Mouse (Mus musculus) cerebellum, postnatal 25 days (tissue): ENCODE data around the gene Mxra7.
A peak's percentile ranks its signal among the peaks of the same experiment; 100 is the strongest.
"Not testable (repeated sequence)": the region's sequence is repeated elsewhere in the genome, so short reads cannot be mapped to it uniquely, and the experiment has no call there.

Source experiments
- DNase-seq, 2 experiments: peaks; one replicate each; pipeline ENCODE4 v3.0.0; 2021; ENCODE audit warnings: mixed read lengths in 2 of 2

Mxra7 gene

DNA sequence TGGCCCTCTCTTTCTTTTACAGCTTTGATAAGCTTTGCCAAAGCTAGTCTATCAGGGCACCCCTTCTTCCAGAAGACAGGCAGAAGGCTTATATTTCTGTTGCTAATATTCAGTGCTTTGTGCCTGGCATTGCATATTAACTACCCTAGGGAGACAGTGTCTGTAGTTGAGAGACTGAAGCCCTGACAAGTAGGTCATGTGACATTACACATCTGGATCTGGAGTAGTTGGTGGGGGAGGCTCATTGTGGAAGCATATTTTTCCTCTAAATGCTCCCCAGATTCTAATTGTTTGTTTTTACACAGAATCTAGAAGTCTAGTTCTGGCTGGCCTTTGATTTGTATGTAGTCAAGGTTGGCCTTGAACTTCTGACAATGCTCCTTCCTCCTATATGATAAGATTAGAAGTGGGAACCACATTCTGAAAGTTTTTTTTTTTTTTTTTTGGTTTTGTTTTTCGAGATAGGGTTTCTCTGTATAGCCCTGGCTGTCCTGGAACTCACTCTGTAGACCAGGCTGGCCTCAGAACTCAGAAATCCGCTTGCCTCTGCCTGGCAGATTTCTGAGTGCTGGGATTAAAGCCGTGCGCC lies 18.8 kb upstream of the Mxra7 start:
- no peak for DNase-seq

DNA sequence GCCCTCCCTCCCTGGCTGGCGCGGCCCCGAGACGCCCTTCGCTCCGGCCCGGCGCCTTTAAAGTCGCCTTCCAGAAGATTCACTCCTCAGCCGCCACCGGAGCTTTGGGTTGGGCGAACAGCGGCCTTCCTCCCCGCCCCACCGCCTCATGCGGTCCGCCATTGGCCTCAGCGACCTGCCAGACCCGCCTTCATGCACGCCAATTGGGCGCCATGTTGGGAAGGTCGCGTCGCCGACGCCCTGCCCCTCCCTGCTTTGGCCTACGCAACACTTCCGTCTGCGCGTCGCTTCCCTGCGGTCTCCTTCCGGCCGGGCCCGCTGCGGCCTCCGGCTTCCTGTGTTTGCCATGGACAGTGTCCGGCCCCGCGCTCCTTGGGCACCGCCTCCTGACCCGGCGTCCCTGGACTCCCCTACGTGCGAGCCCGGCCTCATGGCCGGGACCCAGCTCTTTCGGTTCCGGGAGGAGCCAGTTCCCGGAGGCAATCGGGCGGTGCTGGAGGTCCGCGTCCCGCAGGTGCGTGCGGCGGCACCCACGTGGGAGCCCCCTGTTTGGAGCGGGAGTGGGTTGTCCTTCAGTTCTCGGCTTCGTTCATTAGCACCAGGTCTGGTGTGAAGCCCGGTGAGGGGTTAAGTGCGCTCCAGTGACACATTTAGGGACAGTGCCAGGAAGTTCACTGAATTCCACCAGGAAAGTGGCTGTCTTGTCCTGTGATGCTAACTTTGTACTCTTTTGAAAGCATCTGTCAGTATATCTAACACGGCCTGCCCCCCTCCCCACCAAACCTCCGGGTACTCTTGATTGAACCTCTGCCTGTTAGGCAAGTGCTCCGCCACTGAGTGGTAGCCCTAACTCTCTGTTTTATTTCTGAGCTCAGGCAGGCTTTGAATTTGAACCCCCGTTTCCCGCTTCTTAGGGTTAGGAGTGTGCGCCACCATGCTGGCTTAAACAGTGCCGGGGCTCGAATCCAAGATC lies 15.7 kb upstream of the Mxra7 start, which contains the start of the genes Mettl23 and Jmjd6:
TSS of gene Mettl23 (plus strand) at position 18 of the 973 bp plus-strand sequence.
TSS of gene Jmjd6 (minus strand) at position 189 of the 973 bp plus-strand sequence.
- DNase-seq: peak; percentile 97 to 98

GRCm38 (mm10) chr11:116842531-116843260 lies 14.8 kb upstream of the Mxra7 start:
- DNase-seq: peak; percentile 79 to 84

- no peak for DNase-seq
These were observed 12.9 kb upstream of the Mxra7 start for GRCm38 (mm10) chr11:116840748-116841147.

- DNase-seq: no peak
These were observed 11.8 kb upstream of the Mxra7 start for GRCm38 (mm10) chr11:116839601-116840000.

DNA sequence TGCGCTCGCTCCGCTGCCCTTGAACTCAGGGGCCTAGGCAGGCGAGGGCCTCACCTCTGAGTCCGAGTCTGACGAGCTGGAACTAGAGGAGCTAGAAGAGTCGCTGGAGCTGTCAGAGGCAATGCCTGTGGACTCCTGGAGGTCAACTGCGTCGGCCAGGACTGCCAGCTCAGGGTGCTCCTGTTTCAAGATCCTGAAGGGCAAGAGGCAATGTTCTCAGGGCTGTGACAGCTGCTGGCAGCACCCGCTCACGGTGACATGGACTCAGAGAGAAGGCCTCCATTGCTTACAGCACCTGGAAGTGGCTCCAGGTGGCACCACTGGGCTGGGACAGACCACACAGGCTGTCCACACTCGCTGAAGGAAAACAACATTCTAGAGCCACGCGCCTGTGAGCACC lies 11.1 kb upstream of the Mxra7 start:
- no peak for DNase-seq

- DNase-seq: no peak
These were observed 9.6 kb upstream of the Mxra7 start for GRCm38 (mm10) chr11:116837441-116837840.

- no peak for DNase-seq
These were observed 8.4 kb upstream of the Mxra7 start for GRCm38 (mm10) chr11:116836283-116836682.

- DNase-seq: no peak
These were observed 7.1 kb upstream of the Mxra7 start for GRCm38 (mm10) chr11:116834954-116835353.

DNA sequence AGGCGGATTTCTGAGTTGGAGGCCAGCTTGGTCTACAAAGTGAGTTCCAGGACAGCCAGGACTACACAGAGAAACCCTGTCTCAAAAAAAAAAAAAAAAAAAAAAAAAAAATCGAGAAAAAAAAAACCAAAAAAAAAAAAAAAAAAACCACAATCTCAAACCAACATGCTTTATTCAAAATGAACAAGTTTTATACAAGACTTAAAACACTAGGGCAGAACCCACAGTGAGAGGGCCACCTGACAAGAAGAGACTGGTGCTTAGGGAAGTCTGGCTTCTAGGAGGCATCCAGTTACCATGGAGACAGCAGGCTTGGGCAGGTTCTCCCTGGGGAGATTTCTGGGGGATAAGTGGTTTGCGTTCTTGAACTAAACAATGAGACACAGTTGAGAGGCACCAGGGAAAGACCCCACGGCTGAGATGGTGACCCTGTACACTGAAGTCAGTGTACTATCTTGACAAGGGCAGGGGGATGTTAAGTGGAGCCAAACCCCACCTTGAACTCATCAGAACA lies 4.4 kb upstream of the Mxra7 start:
- DNase-seq: no peak

DNA sequence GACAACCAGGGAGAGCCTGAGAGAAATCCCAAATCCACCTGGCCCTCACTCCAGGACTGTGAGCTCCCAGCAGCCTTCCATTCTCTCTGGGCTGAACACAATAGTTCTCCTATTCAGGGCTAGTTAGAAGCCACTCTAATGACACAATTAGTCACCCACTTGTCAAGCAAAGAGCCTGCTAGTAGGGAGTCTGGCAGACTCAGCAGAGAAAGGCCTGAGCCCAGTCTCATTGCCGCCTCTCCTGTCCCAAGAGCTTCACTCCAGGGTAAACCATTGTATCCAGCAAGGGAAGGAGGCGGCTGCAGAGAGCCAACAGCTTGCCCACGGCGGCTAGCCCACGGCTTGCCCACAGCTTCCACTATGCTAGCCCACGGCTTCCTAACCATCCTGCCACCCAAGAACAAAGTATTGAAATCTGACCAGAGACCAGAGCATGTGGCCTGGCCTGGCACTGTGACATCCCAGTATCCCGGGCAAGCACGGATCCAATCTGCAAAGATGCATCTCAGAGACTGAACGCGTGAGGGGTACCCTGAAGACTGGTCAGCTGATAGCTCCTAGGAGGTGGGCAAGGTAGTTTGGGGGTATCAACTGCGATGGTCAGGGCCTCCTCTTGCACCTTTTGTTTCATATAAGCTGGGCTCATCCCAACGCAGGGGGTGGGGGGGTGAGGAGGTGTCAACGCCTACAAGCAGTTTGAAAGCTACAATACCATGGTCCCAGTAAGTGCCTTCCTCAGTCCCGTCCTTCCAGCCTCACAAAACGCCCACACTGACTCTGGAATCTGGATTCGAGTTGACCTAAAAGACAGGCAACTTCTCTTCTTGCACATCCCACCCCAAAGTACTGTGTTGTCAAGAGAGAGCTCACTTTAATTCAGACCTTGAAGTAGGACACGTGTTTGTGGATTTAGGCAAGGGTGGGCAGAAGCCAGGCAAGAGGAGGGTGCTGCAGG lies 1.0 kb downstream of the Mxra7 start:
- peak in 1 of 2 experiments; percentile 40 for DNase-seq

- DNase-seq: no peak
These were observed 2.6 kb downstream of the Mxra7 start for GRCm38 (mm10) chr11:116825230-116825629.

GRCm38 (mm10) chr11:116823885-116824284 lies 4.0 kb downstream of the Mxra7 start:
- not testable (repeated sequence) for DNase-seq

GRCm38 (mm10) chr11:116823255-116823654 lies 4.6 kb downstream of the Mxra7 start:
- no peak for DNase-seq

DNA sequence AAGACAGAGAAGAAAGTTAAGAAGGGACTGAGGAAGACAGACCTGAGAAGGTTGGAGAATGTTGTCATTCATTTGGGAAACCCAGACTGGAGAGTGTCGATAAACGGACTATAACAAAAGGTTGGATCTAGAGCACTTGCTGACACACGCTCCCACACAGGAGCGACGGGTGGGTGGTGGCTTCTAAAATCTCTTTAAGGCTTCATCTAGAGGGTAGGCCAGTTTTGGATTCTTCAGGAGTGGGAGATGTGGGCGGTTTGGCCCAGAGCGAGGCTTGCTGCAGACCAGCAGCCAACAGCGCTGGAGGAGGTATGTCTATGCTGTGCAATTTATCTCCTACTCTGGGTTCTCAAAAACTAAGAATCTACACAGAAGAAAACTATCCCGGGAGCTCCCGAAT lies 5.2 kb downstream of the Mxra7 start:
- no peak for DNase-seq

DNA sequence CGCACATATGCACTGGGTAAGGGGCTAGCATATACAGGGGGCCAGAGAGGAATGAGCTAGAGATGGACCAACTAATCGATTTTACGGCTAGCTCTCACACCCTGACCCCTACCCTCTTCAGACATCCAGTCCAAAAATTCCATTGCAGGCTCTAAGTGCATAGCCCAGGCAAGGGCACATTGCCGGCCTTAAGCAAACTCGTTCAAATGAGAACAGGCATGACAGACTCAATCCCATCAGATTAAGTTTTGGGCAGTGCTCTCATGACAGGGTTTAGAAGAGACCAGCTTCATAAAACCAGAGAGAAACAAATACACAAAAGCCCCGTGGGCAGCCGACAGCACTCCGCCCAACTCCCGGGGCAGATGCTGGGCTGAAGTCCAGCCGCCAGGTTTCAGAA lies 5.6 kb downstream of the Mxra7 start:
- no peak for DNase-seq

DNA sequence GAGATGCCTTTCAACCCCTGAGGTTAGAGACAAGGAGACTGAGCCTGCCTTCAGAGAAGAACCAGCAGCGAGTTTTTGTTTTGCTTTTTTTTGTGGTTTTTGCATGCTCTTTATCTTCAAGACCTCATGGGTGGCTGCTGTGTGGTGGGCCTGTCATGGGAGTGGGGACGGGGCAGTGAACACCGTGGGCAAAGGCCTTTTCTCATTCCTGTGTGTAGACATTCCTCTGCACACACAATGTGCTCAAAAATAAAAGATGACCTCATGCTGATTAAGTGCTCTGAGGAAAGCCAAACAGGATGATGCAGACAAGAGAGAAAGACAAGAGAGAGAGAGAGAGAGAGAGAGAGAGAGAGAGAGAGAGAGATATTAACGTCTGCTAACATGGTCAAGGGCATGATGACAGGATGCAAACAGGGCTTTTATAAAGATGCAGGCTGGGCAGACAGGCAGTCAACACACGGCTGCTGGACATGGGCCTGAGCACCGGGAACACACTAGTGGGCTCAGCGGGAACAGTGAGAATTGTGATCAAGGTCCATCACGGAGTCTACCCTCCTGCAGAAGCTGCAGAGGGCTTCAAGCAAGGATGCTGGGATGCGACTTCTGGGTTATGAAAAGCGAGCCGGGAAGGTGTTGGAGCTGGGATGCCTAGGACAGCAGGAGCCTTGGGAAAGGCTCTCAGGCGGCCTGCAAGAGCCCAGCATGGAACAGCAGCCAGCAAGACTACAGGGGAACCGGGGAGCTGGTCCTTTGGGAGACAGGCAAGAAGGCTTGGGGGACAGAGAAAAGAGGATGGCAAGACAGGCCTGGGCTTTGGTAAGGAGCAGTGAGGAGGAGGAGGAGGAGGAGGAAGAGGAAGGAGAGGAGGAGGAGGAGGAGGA lies 6.5 kb downstream of the Mxra7 start:
- no peak for DNase-seq

DNA sequence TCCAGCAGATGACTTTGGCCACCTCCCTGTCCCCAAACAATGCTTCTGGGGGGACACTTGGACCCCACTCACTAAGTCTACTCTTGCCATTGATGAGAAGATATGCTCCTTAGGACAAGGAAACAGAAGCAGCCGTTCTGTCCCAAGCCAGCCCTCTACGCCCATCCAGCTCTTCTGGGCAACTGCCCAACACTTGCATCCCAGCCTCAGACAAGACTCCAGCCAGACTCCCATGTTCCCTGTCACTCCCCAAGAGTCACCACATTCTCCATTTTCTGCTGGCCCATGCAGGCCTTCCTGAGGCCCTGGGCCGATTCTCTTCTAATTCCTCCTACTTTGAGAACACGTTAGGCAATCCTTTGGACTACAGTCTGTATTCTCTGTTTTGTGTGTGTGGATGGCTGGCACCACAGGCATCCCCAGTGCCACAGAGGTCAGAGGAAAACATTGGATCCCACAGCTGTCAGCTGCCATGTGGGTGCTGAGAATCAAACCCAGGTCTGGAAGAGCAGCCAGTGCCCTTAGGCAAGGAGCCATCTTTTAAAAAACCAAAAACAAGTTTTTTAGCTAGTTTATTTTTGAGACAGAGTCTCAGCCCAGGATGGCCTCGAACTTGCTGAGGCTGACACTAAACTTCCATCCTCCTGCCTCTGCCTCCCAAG lies 7.8 kb downstream of the Mxra7 start:
- DNase-seq: peak in 1 of 2 experiments; percentile 6

DNA sequence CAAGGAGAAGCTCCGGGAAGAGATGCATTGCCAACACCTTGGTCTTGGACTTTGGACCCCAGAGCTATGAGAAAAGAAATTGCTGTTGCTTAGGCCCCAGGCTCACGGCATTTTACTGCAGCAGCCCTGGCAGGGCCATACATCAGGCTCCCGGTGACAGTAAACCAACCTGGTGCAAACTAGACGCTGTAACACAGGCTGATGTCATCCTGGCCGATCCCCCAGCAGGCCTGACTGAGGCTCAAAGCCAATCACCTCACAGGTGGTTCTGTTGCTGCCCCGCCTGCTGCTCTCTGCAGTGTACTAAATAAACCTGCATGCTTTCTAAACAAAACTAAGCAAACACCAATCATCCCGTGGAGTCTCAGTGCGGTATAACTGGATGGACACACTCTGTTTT lies 9.1 kb downstream of the Mxra7 start:
- DNase-seq: peak; percentile 59 to 71

DNA sequence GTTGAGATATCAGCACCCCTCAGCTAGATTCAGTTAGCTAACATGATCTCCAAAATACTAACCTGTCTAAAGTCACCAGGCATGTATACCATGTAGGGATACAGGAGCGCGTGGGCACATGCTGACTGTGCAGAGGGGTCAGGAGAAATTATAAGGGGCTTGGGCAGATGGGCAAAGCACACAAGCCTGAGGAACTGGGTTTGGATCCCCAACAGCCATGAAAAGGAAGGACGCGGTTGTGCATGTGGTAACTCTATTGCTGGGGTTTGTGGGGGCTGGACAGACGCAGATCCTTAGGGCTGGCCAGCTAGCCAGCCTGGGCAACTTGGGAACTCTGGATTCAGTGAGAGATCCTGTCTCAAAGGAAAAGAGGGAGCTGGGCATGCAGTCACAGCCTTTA lies 10.3 kb downstream of the Mxra7 start:
- no peak for DNase-seq
